Mouse (Mus musculus): Measurements from ENCODE around the gene Pxk.

Gene Pxk

DNA sequence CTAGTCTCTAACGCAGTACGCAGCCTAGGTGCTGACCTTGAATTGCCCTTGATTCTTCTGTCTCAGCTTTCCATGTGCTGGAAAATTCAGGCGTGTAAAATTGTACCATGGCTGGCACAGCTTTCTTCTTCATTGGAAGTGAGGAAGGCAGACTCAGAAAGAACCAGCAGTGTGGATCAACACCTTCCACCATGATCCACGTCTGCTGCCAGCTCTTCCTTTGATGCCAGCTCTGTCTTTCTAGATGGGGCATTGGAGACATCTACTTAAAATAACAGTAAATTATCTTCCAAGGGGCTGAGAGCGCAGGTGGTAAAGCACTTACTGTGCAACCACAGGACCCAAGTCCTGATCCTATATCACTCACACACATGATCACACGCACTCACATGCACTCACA is 94.7 kb downstream of the Pxk start:
- DNase-seq (ENCODE audit: extremely low read depth, low read depth, low spot score) = no peak

DNA sequence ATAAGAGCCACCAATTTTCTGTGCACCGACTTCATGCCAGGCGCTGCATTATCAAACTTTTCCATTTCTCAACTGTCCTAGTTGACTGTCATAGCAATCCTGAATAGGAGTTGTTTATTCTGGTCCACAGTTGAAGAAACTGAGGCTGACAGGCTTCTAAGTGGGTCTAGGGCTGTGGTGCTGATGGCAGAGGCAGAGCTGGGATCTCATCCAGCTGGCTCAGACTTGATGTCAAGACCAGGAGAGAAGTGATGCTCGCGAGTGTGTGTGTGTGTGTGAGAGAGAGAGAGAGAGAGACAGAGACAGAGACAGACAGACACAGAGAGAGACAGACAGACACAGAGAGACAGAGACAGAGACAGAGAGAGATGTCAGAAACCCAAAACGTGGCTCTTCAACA is 102.8 kb downstream of the Pxk start:
- no peak for DNase-seq (ENCODE audit: extremely low read depth, low read depth, low spot score)

DNA sequence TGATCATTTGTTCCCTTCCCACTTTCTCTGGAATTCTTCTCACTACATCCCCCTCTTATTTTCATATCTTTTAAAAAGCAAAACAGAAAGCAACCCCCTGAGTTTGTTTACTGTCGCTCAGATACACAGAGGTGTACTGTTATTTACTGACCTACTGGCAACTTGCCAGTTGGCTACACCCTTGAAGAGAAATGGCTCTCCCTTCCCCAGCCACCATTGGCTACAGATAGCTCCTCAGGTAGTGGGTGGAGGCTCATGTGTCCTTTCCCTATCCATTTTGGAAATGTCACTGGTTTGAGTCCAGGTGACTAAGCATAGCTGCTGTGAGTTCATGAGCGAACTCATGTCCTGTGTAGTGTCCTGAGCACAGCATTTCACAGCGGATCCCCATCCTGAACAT is 103.7 kb downstream of the Pxk start:
- no peak for DNase-seq (ENCODE audit: extremely low read depth, low read depth, low spot score)

DNA sequence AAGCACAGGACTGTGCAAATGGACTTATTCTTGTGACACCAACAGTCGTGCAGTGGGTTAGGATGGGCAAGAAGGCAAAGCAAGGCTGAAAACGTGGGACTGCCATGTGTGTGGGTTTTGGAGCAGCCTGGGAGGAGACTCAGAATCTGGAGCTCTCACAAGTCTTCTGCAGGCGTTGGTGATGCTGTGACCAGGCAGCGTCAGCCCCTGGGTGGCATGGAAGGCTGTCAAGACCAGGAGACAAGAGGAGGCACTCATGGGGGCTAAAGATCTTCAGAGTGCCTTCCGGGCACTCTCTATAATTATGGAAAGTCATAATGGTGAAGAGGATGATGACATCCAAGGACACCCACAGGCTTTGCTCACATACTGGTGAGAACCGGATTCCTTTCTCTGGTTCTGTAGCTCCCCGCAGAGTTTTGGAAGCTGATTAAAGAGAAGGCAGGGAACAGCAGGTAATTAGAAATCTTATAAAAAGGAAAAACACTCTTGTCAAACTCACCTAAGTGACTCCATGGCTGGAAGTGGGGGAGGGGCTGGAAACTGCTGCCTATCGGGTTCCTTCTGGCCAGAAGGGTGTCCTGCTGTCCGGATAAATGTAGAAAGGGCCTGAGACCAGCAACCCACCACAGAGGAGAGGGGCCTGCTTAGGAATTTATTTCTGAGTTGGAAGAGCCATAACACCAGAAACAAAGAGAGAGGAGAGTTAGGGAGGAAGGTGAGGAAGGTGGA is 108.3 kb downstream of the Pxk start:
- DNase-seq (ENCODE audit: extremely low read depth, low read depth, low spot score) = no peak

DNA sequence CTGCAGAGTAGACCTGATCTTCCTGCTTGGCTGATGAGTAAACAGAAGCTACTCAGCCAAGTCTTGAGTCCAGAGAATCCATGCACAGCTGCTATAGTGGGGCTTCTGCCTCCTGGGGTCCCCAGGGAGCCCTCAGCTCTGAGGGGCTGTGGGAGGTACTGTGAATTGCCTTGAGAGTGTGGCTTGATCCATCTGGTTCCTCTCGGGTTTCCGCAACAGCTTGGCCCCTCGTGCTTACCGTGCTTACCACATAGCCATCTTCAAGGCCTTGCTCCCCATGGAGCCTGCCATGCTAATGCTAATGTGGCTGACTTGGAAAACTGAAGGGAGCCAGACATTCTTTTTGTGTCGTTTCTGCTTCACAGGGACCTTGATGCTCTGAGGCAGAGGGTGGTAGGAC is 109.1 kb downstream of the Pxk start:
- DNase-seq (ENCODE audit: extremely low read depth, low read depth, low spot score) = no peak

DNA sequence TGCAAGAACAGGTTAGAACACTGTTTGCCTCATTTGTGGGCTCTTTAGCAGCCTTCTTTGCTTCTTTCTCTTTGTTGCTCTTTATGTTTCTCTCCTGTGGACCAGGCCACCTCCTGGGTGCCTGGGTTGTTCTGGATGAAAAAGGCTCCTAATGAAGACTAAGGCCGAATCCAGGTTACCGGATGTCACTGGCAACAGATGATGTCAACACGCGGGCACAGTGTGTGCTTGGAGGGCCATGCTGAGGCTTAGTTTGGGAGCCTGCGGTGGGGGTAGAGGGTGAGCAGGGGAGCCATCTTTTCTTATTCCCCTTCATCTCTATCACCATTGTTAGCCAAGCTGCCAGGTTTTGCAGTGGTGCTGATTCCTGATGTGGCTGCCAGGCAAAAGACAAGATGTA is 109.5 kb downstream of the Pxk start:
- no peak for DNase-seq (ENCODE audit: extremely low read depth, low read depth, low spot score)

DNA sequence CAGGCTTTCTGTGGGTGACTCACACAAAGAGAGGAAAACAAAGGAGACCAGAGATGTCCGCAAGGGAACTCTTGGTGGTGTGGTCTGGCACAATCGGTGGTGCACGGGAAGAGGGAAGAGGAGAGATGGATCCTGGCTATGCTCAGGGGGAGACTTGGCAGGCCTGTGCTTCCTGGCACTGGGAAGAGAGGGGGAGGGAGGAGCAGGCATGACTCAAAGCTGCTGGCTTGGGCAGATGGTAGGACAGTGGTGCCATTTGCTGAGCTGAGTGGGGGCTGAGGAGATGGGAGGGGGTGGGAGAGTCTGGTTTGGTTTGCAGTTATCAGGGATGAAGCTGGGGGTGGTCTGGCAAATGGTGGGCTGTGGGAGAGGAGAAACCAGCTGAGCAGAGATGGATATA is 110.9 kb downstream of the Pxk start:
- no peak for DNase-seq (ENCODE audit: extremely low read depth, low read depth, low spot score)

DNA sequence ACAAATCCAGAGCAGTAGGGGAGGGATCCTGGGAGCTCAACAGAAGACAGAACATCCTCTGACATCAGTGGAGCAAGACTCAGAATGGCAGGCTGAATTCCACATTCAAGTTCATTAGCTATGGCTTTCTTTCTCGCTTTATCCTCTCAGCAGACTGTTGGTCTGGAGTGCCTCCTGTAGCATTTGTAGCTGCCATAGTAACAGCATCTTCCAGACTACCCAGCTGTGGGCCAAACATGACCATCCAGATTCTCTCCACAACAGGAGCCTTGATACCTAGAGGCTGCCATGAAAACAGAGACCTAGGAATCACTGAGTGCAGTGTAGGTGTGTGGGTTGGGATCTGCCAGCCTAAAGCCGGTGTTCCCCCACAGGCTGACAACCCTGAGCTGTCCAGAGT is 111.9 kb downstream of the Pxk start:
- no peak for DNase-seq (ENCODE audit: extremely low read depth, low read depth, low spot score)

DNA sequence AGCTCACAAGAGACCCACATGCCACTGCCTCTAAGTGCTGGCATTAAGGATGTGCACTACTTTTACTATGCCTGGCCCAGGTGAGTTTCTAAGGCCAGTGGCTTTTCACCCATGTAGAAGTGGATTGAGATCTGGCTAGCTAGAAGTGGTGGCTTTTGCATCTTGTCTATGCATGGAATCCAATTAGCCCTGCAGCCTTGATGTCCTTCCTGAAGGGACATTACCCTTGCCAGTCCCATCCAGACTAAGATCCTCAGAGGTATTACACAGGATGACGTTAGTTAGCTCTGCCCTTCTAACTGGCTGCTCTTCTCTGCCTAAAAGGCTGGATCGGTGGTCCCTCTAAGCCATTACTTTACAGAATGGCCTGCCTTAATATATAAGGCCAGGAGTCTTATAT is 115.0 kb downstream of the Pxk start:
- DNase-seq (ENCODE audit: extremely low read depth, low read depth, low spot score) = no peak

DNA sequence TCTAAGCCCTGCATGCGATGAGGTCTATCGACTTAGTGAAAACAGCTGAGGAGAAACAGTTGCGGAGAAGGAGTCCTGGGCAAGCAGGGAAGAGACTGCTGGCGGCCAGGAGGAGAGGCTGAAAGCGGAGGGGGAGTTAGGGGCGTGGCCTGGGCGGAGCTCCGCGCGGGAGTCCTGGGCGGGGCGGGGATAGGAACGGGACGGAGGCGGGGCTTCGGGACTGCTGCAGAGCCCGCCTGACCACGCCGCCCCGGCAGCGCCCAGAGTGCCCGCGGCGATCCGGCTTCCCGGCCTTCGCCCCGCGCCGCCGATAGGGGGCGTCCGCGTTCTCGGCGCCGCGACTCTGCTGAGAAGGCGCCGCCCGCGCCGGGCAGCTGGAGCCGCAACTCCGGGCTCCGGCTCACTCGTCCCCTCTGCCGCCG is 115.8 kb downstream of the Pxk start, which contains the start of gene Kctd6:
TSS of gene Kctd6 (plus strand) at position 338 of the 422 bp plus-strand sequence.
- DNase-seq (ENCODE audit: extremely low read depth, low read depth, low spot score) = peak; percentile 31
